Mouse (Mus musculus): ENCODE measurements at regions not wholly inside any gene's neighbourhood (a gene's known extent, or its start where the extent isn't known, plus 50 kb on each side); places are given as distances from the start of the nearest gene placed in this dataset.

DNA sequence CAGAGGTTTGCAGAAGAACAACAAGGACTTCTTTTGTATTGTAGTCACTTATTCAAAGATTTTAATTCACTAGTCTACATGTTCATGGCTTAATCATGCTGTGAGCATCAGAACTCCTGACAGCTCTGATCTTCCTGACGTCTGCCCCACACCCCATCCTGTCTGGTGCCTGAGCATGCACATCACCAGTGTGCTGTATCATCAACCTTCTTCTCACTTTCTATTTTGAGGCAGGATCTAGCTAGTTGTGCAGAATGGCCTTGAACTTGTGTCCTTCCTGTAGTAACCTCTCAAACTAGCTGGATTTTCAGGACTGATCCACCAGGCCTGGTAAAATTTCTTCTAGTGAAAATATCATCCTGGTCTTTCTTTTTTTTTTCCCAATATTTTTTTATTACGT, 96.6 kb upstream of the Sptbn1 start:
- no peak for TF ChIP-seq EP300 (IDR thresholded peaks at IDR 0.05; ENCODE audit: low read depth)
- no peak for TF ChIP-seq CTCF (IDR thresholded peaks at IDR 0.05; ENCODE audit: low read depth)

Measured in heart, postnatal 0 days (tissue).